Mouse (Mus musculus): ENCODE measurements around the gene Myo5c.

DNA sequence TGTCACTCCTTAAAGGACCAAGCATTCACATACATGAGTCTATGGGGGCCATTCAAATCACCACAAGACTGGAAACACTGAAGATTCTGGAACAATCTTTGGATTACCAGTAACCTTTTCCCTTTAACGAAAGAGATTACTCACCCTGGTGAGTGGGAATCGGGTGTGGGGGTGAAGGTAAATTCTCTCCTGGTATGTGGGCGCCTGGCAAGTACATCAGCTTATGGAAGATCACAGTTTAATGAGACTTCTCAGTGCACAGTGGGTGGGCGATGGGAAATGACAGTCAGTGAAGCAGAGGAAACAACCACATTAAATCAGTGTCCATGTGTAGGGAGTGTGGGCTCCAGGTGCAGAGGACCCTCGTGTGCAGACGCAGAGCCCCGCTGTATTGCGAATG lies 99.0 kb downstream of the Myo5c start:
- TF ChIP-seq POLR2A (IDR thresholded peaks at IDR 0.05; ENCODE audit: control insufficient read depth, extremely low read depth, insufficient read depth, low read length, poor library complexity) (no peak), CTCF (IDR thresholded peaks at IDR 0.05; ENCODE audit: borderline replicate concordance, control insufficient read depth, extremely low read depth, insufficient read depth, low read length, poor library complexity) (no peak)

Data from thymus, adult 2 months (tissue).